Mouse (Mus musculus): Measurements from ENCODE around the gene Slc1a5. TPM values are rescaled to one million over a fixed set of nuclear protein-coding genes. Genes with fewer than 3 reads are reported as not detected.

Slc1a5 gene
- polyA plus RNA-seq, 1 experiment from 2014 or later = 44.8 TPM

DNA sequence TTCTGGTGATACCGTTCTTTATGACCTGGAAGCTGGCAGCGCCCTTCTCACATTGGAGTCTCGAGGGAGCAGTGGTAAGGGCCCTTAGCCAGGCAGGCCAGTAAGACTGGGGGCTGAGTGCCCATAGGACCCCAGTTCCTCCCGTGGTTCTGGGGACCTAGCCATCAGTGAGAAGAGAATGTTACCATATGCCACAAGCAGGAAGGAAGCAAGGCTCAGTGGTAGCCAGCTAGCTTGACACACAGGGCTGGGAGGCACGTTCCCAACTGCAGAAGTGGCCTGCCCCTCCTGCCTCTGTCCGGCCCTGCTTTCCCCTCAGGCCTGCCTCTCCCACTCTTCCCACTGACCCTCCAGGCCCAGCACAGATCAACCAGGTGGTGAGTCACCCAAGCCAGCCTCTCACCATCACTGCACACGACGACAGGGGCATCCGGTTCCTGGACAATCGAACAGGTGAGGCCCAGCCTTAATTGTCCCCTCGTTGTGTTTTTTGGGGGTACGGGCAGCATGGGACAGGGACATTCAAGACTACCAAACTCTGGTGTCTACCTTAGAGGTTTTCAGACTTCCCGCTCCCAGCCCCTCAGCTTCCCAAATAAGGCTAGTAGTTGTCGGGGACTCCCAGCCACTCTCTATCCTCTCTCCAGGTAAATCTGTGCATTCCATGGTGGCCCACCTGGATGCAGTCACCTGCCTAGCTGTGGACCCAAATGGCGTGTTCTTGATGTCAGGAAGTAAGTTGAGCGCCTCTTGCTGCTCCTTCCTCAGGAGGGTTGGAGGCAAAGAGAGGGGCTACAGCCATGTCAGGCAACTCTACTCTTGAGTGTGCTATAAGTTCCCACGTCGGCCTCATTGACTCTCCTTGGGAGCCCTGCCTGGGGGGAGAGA lies 57.0 kb downstream of the Slc1a5 start:
- TF ChIP-seq CTCF (IDR thresholded peaks at IDR 0.05; ENCODE audit: low read depth) (no peak), EP300 (IDR thresholded peaks at IDR 0.05; ENCODE audit: low read depth) (no peak)
- peaks cover 53% of the 10 kb centered on the region for H3K36me3 ChIP-seq (replicated peaks; ENCODE audit: insufficient read depth, low read length)
- H3K27ac ChIP-seq (ENCODE audit: low read depth) = no peak overlapping the region
- H3K4me3 ChIP-seq (ENCODE audit: low read depth, low read length) = no peak overlapping the region
- no peaks in the 10 kb centered on the region for H3K9me3 ChIP-seq (ENCODE audit: low read length)
- H3K9ac ChIP-seq (replicated peaks) = no peak overlapping the region
- peaks cover 14% of the 10 kb centered on the region for H3K4me1 ChIP-seq (ENCODE audit: insufficient read depth)
- WGBS (ENCODE audit: insufficient replicate concordance) = 75% methylated on average over 18 of the region's 18 CpGs
- ATAC-seq (no peak), DNase-seq (no peak)
- H3K4me2 ChIP-seq (ENCODE audit: low read depth, low read length) = no peak overlapping the region
- no peaks in the 10 kb centered on the region for H3K27me3 ChIP-seq (ENCODE audit: insufficient read depth, low read length)

DNA sequence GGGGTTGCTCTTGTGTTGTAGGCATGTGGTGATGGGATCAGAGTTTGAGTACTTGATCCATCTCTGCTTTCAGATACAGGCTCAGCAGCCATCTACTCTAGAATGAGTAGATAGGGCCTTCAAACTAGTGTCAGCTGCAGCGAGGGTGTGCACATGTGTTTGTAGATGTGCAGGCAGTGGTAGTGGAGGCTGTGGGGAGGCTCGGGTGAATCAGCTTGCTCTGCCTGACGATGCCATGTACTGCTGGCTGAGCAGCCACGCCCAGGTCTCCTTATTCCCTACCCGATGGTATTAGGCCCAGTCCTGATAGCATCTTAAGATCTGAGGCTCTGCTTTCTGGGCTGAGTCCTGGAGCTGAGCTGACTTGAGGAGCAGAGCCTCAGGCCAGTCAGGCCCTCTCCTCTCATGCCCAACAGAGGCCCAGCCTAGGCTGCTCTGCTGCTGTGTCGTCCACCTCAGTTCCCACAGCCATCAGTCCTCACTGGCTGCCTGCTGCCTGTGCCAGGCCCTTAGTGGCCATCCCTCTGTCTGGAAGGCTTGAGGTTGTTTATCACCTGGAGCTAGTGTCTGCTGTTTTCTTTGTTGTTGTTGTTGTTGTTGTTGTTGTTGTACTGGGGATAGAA lies 57.8 kb downstream of the Slc1a5 start:
- H3K4me1 ChIP-seq (ENCODE audit: insufficient read depth) = peaks cover 19% of the 10 kb centered on the region
- H3K27ac ChIP-seq (ENCODE audit: low read depth) = no peak overlapping the region
- WGBS (ENCODE audit: insufficient replicate concordance) = 61% methylated on average over 6 of the region's 6 CpGs
- DNase-seq (no peak), ATAC-seq (no peak)
- no peak for TF ChIP-seq EP300 (IDR thresholded peaks at IDR 0.05; ENCODE audit: low read depth)
- no peak for TF ChIP-seq CTCF (IDR thresholded peaks at IDR 0.05; ENCODE audit: low read depth)
- H3K4me2 ChIP-seq (ENCODE audit: low read depth, low read length) = no peak overlapping the region
- no peak overlapping the region for H3K4me3 ChIP-seq (ENCODE audit: low read depth, low read length)
- H3K9ac ChIP-seq (replicated peaks) = no peak overlapping the region
- H3K9me3 ChIP-seq (ENCODE audit: low read length) = no peaks in the 10 kb centered on the region
- peaks cover 47% of the 10 kb centered on the region for H3K36me3 ChIP-seq (replicated peaks; ENCODE audit: insufficient read depth, low read length)
- no peaks in the 10 kb centered on the region for H3K27me3 ChIP-seq (ENCODE audit: insufficient read depth, low read length)

DNA sequence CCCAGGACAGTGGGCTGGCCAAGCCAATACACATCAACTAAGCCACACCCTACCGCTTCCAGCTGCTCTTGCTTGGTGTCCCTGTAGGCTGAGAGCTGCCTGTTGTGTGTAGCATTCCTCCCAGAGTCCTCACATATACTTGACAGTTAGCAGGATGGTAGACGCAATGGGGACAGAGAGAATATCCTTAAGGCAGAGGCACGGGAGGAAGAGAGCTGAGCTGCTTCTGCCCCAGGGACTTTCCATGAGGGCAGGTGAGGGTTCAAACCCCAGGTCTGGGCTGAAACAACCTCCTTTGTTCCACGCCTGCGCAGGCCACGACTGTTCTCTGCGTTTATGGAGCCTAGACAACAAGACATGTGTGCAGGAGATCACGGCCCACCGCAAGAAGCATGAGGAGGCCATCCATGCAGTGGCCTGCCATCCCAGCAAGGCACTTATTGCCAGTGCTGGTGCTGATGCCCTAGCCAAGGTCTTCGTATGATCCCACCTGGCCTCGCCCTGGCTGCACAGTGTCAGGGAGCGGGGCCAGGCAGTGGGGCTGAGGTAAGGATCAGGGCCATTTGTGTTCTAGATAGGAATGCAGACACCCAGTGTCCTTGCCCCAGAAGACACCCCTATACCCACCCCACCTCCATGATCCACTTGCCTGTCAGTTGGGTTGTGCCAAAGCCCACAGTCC lies 58.4 kb downstream of the Slc1a5 start:
- peaks cover 25% of the 10 kb centered on the region for H3K4me1 ChIP-seq (ENCODE audit: insufficient read depth)
- H3K4me3 ChIP-seq (ENCODE audit: low read depth, low read length) = no peak overlapping the region
- TF ChIP-seq EP300 (IDR thresholded peaks at IDR 0.05; ENCODE audit: low read depth) = no peak
- TF ChIP-seq CTCF (IDR thresholded peaks at IDR 0.05; ENCODE audit: low read depth) = no peak
- 91% methylated on average over 12 of the region's 12 CpGs for WGBS (ENCODE audit: insufficient replicate concordance)
- H3K9ac ChIP-seq (replicated peaks) = no peak overlapping the region
- H3K36me3 ChIP-seq (replicated peaks; ENCODE audit: insufficient read depth, low read length) = peaks cover 41% of the 10 kb centered on the region
- no peak overlapping the region for H3K27ac ChIP-seq (ENCODE audit: low read depth)
- ATAC-seq (no peak), DNase-seq (no peak)
- no peak overlapping the region for H3K4me2 ChIP-seq (ENCODE audit: low read depth, low read length)
- H3K27me3 ChIP-seq (ENCODE audit: insufficient read depth, low read length) = no peaks in the 10 kb centered on the region
- H3K9me3 ChIP-seq (ENCODE audit: low read length) = no peaks in the 10 kb centered on the region

DNA sequence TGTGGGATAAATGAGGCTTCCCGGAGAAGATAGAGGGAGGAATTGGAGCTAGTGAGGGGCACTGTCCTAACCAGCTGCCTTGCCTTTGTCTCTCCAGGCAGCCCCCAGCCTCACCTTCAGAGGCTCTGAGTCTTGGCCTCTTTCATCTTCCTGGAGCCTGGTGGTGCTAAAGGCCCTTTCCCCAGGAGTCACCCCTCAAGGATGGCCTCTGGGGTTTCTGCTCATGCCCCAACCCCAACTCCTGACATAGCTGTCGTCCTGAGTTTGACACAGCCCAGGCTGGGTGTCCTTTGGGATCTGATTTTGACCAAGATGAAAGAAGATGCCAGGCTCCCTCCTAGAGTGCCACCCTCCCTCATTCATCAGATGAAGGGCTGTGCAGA lies 59.0 kb downstream of the Slc1a5 start:
- H3K9ac ChIP-seq (replicated peaks) = no peak overlapping the region
- ATAC-seq = no peak
- H3K4me1 ChIP-seq (ENCODE audit: insufficient read depth) = peaks cover 27% of the 10 kb centered on the region
- no peak overlapping the region for H3K4me3 ChIP-seq (ENCODE audit: low read depth, low read length)
- H3K27me3 ChIP-seq (ENCODE audit: insufficient read depth, low read length) = no peaks in the 10 kb centered on the region
- H3K36me3 ChIP-seq (replicated peaks; ENCODE audit: insufficient read depth, low read length) = peaks cover 36% of the 10 kb centered on the region
- H3K9me3 ChIP-seq (ENCODE audit: low read length) = no peaks in the 10 kb centered on the region
- WGBS (ENCODE audit: insufficient replicate concordance) = 93% methylated on average over 2 of the region's 2 CpGs
- H3K4me2 ChIP-seq (ENCODE audit: low read depth, low read length) = no peak overlapping the region
- no peak overlapping the region for H3K27ac ChIP-seq (ENCODE audit: low read depth)
- TF ChIP-seq CTCF (IDR thresholded peaks at IDR 0.05; ENCODE audit: low read depth) (no peak), EP300 (IDR thresholded peaks at IDR 0.05; ENCODE audit: low read depth) (no peak)
- no peak for DNase-seq

DNA sequence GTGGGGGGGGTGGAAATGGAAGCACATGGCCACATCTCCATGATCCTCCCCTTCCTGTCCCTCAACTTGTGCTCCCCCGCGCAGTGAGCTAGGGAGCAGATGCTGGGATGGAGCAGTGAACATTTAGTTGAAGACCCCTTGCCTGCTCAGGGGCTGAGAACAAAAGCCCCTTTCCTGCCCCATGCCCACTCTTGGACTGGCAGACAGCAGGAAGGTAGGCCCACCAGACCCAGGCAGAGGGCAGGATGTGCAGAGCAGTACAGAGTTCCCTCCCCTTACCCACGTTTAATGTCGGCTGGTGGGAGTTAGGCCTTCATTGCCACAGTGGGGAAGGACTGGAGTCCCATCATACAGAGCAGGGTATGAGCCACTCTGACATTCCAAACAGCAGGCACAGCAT lies 59.9 kb downstream of the Slc1a5 start:
- peaks cover 35% of the 10 kb centered on the region for H3K4me1 ChIP-seq (ENCODE audit: insufficient read depth)
- H3K36me3 ChIP-seq (replicated peaks; ENCODE audit: insufficient read depth, low read length) = peaks cover 36% of the 10 kb centered on the region
- no peaks in the 10 kb centered on the region for H3K9me3 ChIP-seq (ENCODE audit: low read length)
- ATAC-seq (no peak), DNase-seq (no peak)
- no peaks in the 10 kb centered on the region for H3K27me3 ChIP-seq (ENCODE audit: insufficient read depth, low read length)
- H3K4me2 ChIP-seq (ENCODE audit: low read depth, low read length) = no peak overlapping the region
- TF ChIP-seq CTCF (IDR thresholded peaks at IDR 0.05; ENCODE audit: low read depth) (no peak), EP300 (IDR thresholded peaks at IDR 0.05; ENCODE audit: low read depth) (no peak)
- no peak overlapping the region for H3K4me3 ChIP-seq (ENCODE audit: low read depth, low read length)
- peak overlapping the region; percentile 73 for H3K27ac ChIP-seq (ENCODE audit: low read depth)
- H3K9ac ChIP-seq (replicated peaks) = no peak overlapping the region
- WGBS (ENCODE audit: insufficient replicate concordance) = 44% methylated on average over 4 of the region's 4 CpGs
